Comparison of ENCODE assay signal across 20 mouse cellular contexts in the genomic region with DNA sequence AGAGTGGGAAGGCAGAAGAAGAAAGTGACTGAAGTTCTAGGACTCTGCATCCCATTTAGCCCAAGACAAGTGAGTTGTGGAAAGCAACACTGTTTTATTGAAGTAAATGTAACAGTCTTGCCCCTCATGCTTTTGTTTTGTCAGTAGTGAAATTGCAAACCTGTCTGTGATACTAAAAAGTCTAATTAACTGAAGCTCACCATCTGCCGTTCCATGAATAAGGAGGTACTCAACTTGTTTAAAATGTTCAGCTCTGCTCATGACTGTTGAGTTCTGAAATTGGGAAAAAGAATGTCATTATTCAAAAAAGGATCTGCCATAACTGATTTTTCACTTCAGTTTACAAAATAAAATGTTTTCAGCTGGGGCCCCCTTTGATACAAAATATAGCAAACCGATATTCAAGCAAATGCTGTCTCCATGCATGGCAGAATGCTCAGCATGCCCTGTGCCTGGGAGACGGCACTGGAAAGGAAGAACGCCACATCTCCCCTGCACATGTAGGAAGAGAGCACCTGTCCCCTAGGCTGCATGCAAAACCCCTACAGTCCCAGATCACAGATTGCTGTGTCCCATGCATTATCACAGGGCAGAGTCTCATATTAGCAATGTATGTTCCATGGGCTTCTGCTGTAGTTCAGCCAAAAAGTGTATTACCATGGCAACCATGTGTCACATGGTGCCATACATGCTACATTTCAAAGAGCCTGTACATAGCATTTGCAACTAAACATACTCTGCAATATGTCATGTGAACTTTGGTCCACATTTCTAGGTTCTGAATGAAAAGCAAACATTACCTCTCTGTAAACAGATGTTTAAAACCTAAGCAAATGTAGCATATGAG.
DNase-seq lines count a peak whose midpoint lies in the region; ATAC-seq lines count a peak whose summit lies in the region.
"Had no signal": no experiment of that assay in that cellular context is flagged by ENCODE, and none has a peak within 500 bp of the region (broad histone marks: within the 10 kb centered on the region; RNA-seq: fewer than 3 reads in every experiment).

No protein-coding gene starts in this region.

- DNase-seq in layer of hippocampus, adult 9-11 months = peak; percentile 34
- DNase-seq in layer of hippocampus, adult 8-10 months (ENCODE audit: low spot score in 2 of 2) = no peak
- DNase-seq in neural tube, embryonic 10.5 days (ENCODE audit: extremely low spot score, low spot score) = no peak
- no peak for DNase-seq in thymus, postnatal 14 days
- DNase-seq in right cerebral cortex, postnatal 14 days = no peak
- DNase-seq: adrenal gland, adult 2 months; cerebellum, adult 18-20 months; gastrocnemius, adult 2 months; heart, adult 11 months; heart, postnatal 36 days; kidney, adult 9 months; kidney, postnatal 36 days; lung, postnatal 10 days; right cerebral cortex, adult 18-20 months had no signal

- H3K4me1 ChIP-seq in neural tube, embryonic 15.5 days = peaks cover 10% of the 10 kb centered on the region
- H3K4me1 ChIP-seq: embryonic facial prominence, embryonic 12.5 days; heart, embryonic 13.5 days; limb, embryonic 10.5 days had no signal

- H3K4me2 ChIP-seq in neural tube, embryonic 15.5 days = no peak overlapping the region
- H3K4me2 ChIP-seq: embryonic facial prominence, embryonic 12.5 days; heart, embryonic 13.5 days had no signal

- no peaks in the 10 kb centered on the region for H3K9me3 ChIP-seq in neural tube, embryonic 15.5 days (replicated peaks)
- H3K9me3 ChIP-seq: embryonic facial prominence, embryonic 12.5 days; heart, embryonic 13.5 days; limb, embryonic 10.5 days had no signal

- ATAC-seq in neural tube, embryonic 15.5 days (ENCODE audit: low FRiP score) = 0 out of 2 replicates have a peak, but pooled peaks have one; percentile 36
- ATAC-seq in erythroblast, adult 5-6 weeks (replicated peaks; ENCODE audit: low FRiP score, poor library complexity, severe bottlenecking) = peak; percentile 46; the same call in 1 of the 2 replicates

- H3K27me3 ChIP-seq in neural tube, embryonic 15.5 days (replicated peaks) = no peaks in the 10 kb centered on the region
- H3K27me3 ChIP-seq: embryonic facial prominence, embryonic 12.5 days; heart, embryonic 13.5 days had no signal

- H3K9ac ChIP-seq in neural tube, embryonic 15.5 days (replicated peaks) = no peak overlapping the region
- H3K9ac ChIP-seq: embryonic facial prominence, embryonic 12.5 days; heart, embryonic 13.5 days; liver, embryonic 14.5 days had no signal

- H3K4me3 ChIP-seq in neural tube, embryonic 15.5 days (replicated peaks) = no peak overlapping the region
- H3K4me3 ChIP-seq: embryonic facial prominence, embryonic 12.5 days; gastrocnemius, adult 2 months; heart, embryonic 13.5 days; limb, embryonic 10.5 days had no signal

- H3K36me3 ChIP-seq in neural tube, embryonic 15.5 days = no peaks in the 10 kb centered on the region
- H3K36me3 ChIP-seq: embryonic facial prominence, embryonic 12.5 days; heart, embryonic 13.5 days; limb, embryonic 10.5 days had no signal

- H3K27ac ChIP-seq in neural tube, embryonic 15.5 days (replicated peaks) = no peak overlapping the region
- H3K27ac ChIP-seq: embryonic facial prominence, embryonic 12.5 days; gastrocnemius, adult 2 months; heart, embryonic 13.5 days; limb, embryonic 10.5 days; liver, embryonic 14.5 days had no signal

- 81% methylated on average over 4 of the region's 4 CpGs for WGBS in neural tube, embryonic 15.5 days
